Mouse (Mus musculus): ENCODE results near the gene Bahcc1.
A peak's percentile ranks its signal among the peaks of the same experiment; 100 is the strongest.

The Bahcc1 gene

DNA sequence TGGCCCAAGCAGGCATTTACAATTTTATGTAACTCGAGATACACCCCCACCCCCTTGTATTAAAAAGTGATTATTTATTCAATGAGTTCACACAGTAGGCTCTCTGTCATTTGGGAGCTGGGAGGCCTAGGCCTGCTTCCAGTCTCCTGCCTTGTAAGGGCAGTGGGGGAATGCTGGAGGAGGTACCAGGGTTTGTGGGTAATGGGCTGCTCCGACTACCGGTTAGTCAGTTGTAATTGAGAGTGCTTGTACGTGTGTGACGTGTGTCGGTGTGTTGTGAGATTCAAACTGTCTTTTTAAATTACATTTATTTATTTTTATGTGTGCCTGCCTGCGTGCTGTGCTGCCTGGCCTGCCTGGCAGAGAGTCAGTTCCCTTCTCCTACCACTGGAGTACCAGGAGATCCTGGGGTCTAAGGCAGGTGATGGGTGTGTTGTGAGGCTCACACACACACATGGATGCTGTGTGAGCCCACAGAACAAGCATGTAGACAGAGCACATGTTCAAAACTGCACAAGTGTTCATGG, 3.8 kb upstream of the Bahcc1 start:
- DNase-seq (ENCODE audit: low read depth, low spot score) = no peak

GRCm38 (mm10) chr11:120229861-120230751, 2.6 kb upstream of the Bahcc1 start:
- peak; percentile 25 for DNase-seq (ENCODE audit: low read depth, low spot score)

GRCm38 (mm10) chr11:120230841-120231370, 1.8 kb upstream of the Bahcc1 start:
- peak; percentile 35 for DNase-seq (ENCODE audit: low read depth, low spot score)

DNA sequence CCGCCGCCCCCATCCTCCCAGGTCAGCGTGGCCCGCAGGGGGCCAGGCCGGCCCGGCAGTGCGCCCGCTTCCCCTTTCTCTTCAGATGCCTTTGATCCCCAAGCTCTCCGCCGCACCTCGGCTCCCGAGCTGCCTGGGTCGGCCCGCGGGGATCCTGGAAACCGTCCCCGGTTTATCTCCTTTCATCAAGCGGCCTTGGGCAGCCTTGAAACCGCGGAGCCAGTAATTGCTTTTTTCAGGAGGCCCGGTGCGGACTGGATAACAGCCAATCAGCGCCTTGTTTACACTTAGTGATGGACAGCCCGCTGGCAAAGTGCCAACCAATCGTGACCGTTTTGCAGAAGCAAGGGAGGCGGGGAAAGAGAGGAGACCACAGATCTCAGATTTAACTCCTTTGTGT, 1.4 kb upstream of the Bahcc1 start:
- peak; percentile 71 for DNase-seq (ENCODE audit: low read depth, low spot score)

GRCm38 (mm10) chr11:120233441-120234135, 841 bp downstream of the Bahcc1 start:
- peak; percentile 22 for DNase-seq (ENCODE audit: low read depth, low spot score)

GRCm38 (mm10) chr11:120234136-120234775, 1.5 kb downstream of the Bahcc1 start:
- peak; percentile 43 for DNase-seq (ENCODE audit: low read depth, low spot score)

GRCm38 (mm10) chr11:120234776-120235181, 2.0 kb downstream of the Bahcc1 start:
- DNase-seq (ENCODE audit: low read depth, low spot score) = peak; percentile 25

- DNase-seq (ENCODE audit: low read depth, low spot score) = peak; percentile 22
Observed at GRCm38 (mm10) chr11:120235385-120236113, 2.8 kb downstream of the Bahcc1 start.

DNA sequence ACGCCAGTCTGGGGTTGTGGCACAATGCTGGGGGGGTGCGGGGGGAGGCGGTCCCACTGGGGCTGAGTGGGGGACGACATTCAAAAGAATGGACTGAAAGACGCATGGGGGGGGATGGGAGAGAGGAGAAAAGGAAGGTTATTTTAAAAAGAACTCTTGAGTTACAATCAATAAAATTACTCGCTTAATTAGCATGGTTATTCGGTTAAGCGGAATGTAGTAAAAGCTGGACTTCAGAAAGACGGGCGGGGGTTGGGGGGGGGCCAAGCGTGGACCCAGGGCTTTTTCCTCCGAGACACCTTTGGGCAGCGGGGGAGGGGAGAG, 3.3 kb downstream of the Bahcc1 start:
- no peak for DNase-seq (ENCODE audit: low read depth, low spot score)

DNA sequence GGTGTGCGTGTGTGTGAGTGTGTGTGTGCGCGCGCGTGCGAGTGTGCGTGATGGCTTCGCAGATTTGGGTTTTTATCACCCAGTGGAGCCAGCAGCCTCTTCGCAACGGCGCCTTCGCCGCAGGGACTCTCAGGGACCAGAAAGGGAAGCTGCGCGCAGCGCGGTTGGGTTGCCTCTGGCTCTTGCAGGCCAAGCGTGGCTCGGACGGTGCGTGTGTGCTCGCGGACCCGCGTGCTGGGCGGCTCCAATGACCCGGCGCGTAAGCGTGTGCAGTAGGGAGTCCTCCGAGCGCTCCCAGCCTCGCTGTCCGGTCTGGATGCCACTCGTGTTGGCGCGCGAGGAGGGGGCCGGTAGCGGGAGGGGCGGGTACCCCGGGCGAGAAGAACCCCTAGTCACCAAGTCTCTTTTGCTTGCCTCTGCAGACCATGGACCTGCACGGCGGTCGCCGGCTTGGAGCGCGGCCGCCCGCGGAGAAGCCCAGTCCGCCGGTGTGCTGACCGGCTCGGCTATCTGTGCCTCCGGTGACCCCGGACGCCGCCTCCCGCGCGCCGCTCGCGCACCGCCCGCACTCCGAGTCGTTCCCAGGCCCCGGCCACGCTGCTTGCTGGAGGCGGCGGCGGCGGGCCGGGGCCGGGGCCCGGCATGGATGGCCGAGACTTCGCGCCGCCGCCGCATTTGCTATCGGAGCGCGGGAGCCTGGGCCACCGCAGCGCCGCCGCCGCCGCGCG, 3.9 kb downstream of the Bahcc1 start:
- DNase-seq (ENCODE audit: low read depth, low spot score) = peak; percentile 47

DNA sequence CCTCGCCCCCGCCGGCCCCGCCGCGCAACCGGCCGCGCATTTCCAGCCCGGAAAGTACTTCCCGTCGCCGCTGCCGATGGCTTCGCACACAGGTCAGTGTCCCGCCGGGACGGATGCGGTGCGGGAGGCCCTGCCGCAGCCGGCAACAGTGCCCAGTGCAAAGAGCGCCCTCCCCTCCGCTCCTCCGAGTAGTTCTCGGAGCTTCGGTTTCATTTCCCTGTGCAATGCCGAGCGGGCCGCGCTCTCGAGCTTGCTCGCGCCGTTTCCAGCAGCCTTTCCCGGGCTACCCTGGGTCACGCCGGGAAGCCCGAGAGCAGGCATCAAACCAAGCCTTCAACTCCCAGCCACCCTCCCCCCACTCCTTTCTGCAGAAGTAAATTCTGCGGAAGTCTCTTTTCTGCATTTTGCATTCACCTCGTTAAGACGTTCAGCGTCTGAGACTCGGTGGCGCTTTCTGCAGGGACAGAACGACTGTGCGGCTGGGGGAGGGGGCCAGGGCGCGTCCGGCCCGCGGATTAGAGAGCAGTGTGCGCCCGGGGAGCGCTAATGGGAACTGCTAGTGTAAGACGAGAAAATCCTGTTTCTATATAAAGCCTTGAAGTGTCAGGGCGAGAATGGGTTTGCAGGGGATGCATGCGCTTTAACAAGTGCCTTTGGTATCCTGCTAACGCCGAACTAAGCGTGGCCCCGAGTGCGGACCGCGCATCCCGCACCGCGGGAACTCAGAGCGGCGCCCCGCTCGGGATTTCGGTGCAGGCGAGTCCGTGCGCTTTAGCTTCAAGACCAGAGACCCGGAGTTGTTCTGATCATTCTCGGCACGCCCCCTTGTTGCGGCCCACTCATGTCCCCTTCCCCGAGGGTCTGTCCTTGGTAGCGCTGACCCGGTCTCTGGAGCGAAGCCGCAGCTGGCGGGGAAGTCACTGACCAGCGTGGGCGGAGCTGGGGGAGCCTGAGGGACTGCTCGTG, 4.7 kb downstream of the Bahcc1 start:
- peak; percentile 58 for DNase-seq (ENCODE audit: low read depth, low spot score)

GRCm38 (mm10) chr11:120238306-120238705, 5.6 kb downstream of the Bahcc1 start:
- DNase-seq (ENCODE audit: low read depth, low spot score) = no peak

DNA sequence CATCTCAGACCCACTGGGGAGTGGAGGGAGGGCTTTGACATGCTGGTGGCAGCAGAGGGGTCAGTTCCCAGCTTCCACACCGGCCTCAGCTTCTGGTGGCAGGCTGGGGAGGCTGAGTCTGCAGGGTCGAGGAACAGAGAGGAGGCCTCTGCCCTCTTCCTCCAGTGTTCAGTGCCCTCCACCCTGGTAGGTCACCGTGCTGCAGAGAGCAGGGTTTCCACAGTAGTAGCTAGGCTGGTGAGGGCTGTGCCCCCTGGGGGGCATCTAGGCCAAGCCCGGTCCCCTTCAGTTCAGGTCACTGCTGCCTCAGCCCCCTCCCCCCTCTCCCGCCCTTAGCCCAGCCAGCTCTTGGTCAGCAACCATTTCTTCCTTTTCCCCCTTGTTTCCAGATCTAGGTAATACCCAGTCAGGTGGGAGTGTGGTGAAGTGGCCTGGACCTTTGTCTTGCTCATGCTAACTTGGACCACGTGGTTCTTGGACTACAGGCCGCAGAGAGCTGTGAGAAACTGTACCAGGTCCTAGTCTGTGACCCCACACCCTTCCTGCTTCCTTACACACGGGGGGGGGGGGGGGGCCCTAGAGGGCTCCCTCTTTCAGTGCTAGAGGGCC, 6.1 kb downstream of the Bahcc1 start:
- no peak for DNase-seq (ENCODE audit: low read depth, low spot score)

GRCm38 (mm10) chr11:120239581-120239991, 6.8 kb downstream of the Bahcc1 start:
- DNase-seq (ENCODE audit: low read depth, low spot score) = no peak

DNA sequence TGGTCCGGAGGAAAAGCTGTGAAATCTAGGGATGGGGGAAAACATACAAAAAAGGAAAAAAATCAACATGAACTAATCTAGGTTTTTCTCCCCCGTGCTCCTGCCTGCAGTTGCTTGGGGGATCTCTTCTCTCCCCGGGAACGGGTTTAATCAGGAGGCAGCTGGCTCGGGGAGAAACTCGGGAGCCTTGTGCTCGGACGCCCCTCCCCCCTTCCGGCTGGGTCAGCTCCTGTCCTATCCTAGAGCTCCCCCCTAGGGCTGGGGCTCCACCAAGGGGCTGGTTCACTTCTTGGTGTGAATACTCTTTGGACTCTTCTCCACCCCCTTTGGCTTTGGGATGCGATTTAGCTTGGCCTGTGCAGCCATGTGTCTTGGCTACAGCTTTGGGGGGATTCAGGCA, 7.5 kb downstream of the Bahcc1 start:
- DNase-seq (ENCODE audit: low read depth, low spot score) = no peak

GRCm38 (mm10) chr11:120240941-120241890, 8.5 kb downstream of the Bahcc1 start:
- DNase-seq (ENCODE audit: low read depth, low spot score) = no peak

GRCm38 (mm10) chr11:120241981-120242725, 9.4 kb downstream of the Bahcc1 start:
- no peak for DNase-seq (ENCODE audit: low read depth, low spot score)
